Mouse (Mus musculus) megakaryocyte-erythroid progenitor cell, adult 5 weeks (primary cell): ENCODE results near the gene Rnf183. TPM values are rescaled to one million over a fixed set of nuclear protein-coding genes. Genes with fewer than 3 reads are reported as not detected.

Experiments used
- polyA plus RNA-seq: library from polyadenylated mRNA; stranded (reverse); fragments of >175 nt; gene quantifications from 2 replicates; pipeline ENCODE4 v1.2.3, GENCODE M21; 2012

Gene Rnf183
- polyA plus RNA-seq: not detected in 2 replicates

DNA sequence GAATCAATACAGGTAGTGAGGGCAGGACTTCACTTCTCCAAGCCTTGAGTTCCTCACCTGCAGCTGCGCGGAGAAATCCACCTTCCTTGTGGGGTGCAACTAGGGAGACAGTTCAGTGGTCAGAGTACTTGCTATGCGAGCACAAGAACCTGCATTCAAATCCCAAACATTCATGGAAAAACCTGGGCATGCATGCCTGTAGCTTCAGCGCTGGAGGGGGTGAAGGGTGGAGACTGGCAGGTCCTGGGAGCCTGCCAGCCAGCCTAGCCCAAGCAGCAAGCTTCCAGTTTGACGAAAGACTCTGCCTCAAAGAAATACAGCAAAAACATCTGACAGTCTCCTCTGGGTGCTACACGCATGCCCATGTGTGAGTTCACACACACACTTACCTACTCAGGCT, at the start of gene Rnf183:
Gene Rnf183 (minus strand): TSS at position 172 of the 400 bp plus-strand sequence.

DNA sequence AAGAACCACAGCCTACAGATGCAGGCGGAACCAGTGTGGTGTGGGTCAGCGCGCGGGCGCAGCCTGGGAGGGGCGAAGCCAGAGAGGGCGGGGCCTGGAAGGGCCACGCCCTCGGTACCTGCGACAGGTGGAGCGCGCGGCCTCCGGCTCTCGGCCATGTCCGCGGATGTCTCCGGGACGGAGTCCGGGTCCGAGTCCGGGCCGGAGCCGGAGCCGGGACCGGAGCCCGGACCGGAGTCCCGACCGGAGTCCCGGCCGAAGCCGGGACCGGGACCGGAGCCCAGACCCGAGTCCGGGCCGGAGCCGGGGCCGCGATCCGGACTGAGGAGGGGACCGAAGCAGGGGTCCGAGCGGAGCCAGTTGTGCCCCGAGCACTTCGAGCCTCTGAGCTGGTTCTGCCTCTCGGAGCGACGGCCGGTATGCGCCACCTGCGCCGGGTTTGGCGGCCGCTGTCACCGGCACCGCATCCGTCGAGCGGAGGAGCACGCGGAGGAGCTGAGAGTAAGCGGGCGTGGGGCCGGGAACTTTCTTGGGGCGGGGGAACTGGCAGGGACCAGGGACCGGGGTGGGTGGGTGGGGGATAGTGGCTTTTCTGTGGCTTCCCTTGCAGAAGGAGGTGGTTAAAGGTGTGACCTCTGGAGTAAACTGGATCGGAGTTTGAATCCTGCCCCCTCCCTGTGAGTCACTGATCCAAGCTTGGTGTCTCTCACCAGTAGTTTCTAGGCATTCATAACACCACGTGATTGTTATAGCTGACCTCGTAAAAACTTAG, 45.1 kb upstream of the Rnf183 start, which contains the start of gene Bspry:
Gene Bspry (plus strand): TSS at position 117 of the 772 bp plus-strand sequence.

DNA sequence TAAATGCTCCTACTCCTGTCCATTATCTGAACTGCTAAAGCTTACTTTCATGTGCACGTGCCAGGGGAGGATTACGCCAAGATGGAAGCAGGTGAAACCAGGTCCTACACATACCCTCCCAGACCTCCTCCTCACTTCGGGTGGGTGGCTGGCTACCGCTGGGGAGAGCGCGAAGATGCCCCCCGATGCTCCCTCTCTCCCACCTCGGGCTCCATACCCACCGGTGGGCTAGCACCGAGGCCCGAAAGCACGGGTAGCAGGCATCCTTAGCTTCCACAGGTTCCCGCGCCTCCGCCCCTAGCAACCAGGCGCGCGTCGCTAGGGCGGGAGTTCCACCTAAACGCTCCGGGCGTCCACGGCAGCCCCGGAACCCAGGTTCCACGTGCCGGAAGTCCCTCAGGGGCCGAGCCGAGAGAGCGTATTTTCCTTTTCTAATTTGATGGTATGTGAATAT, 35.6 kb upstream of the Rnf183 start, which contains the start of gene Wdr31:
Gene Wdr31 (minus strand): TSS at position 299 of the 454 bp plus-strand sequence.

DNA sequence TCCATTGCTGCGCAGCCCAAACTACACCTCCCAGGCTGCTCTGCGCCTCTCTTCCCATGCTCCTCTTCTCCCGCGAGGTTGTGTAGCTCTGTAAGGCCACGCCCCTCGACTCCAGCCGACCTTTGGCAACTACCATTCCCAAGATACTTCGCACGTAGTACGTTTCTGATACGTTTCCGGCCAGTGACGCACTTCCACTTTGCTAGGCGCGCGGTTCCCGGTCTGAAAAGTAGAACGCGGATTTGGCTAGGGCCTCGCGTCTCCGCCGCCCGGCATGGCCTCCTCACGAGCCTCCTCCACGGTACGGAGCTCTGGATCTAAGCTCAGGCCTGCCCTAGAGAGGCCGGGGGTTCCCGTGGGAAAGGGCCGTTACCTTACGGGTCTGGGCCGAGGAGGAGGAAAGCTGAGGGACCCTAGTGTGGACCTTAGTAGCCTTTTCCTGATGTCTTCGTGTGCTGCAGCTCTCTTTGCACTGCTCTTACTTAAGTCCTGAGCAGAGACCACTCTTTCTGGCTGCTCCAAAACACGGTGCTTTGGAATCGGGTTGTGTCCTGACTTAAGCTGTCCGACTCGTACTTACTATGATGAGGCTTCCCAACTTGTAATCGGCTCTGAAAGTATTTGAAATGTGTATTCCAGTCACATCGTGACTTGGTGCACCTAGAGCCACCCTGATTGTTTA, 26.3 kb downstream of the Rnf183 start, which contains the start of the genes Cdc26 and Prpf4:
Gene Cdc26 (minus strand): TSS at position 42 of the 682 bp plus-strand sequence.
Gene Prpf4 (plus strand): TSS at position 197 of the 682 bp plus-strand sequence.

Other genes starting within 250 kb of the Rnf183 start
- 0.51 TPM in 1 of 2 replicates, not detected in the other for gene Zfp37, start 204.2 kb downstream of the Rnf183 start, polyA plus RNA-seq
- 1.4 and 1.8 TPM in 2 replicates for gene Slc31a2, start 172.7 kb downstream of the Rnf183 start, polyA plus RNA-seq
- gene Fkbp15, start 74.7 kb downstream of the Rnf183 start, polyA plus RNA-seq: 12.2 and 13.8 TPM in 2 replicates
- 1.7 and 2.0 TPM in 2 replicates for gene Slc31a1, start 74.5 kb downstream of the Rnf183 start, polyA plus RNA-seq
- 22.7 and 35.0 TPM in 2 replicates for gene Cdc26, start 26.6 kb downstream of the Rnf183 start, polyA plus RNA-seq
- gene Prpf4, start 26.5 kb downstream of the Rnf183 start, polyA plus RNA-seq: 2.2 TPM in 2 replicates
- gene Wdr31, start 35.6 kb upstream of the Rnf183 start, polyA plus RNA-seq: 1.2 and 1.4 TPM in 2 replicates
- gene Bspry, start 44.8 kb upstream of the Rnf183 start, polyA plus RNA-seq: 0.24 and 0.48 TPM in 2 replicates
- gene Hdhd3, start 68.2 kb upstream of the Rnf183 start, polyA plus RNA-seq: 0.58 and 0.84 TPM in 2 replicates
- 118 and 150 TPM in 2 replicates for gene Alad, start 84.7 kb upstream of the Rnf183 start, polyA plus RNA-seq
- 35.7 and 46.1 TPM in 2 replicates for gene Pole3, start 89.8 kb upstream of the Rnf183 start, polyA plus RNA-seq
- gene 4933430I17Rik, start 90.1 kb upstream of the Rnf183 start, polyA plus RNA-seq: not detected in 2 replicates
- 26.4 and 31.7 TPM in 2 replicates for gene Rgs3, start 124.6 kb upstream of the Rnf183 start, polyA plus RNA-seq